Mouse (Mus musculus) limb, embryonic 12.5 days (tissue): ENCODE measurements around the gene Lsr. TPM values are rescaled to one million over a fixed set of nuclear protein-coding genes. Genes with fewer than 3 reads are reported as not detected.
A peak's percentile ranks its signal among the peaks of the same experiment; 100 is the strongest.

Experiments used
- ATAC-seq: fragments of 200-750 bp; cut with Nextera tagmentation; 2 replicates; pipeline ENCODE4 v1.8.0; 2017; ENCODE audit warnings: low read depth, moderate TSS enrichment; ENCODE audit not compliant: insufficient number of reproducible peaks, insufficient read depth, low FRiP score, low TSS enrichment
- H3K27ac ChIP-seq: fragments of 300-500 bp; sonication (generic); 2 replicates; pipeline ENCODE4 v1.5.1; 2016; ENCODE audit warnings: mild to moderate bottlenecking, moderate library complexity
- H3K27me3 ChIP-seq: fragments of 300-500 bp; sonication (generic); 2 replicates; pipeline ENCODE4 v1.6.1; 2016; ENCODE audit warnings: mild to moderate bottlenecking, moderate library complexity
- H3K36me3 ChIP-seq: fragments of 300-500 bp; sonication (generic); 2 replicates; pipeline ENCODE4 v1.6.1; 2016; ENCODE audit warnings: mild to moderate bottlenecking, moderate library complexity
- H3K4me1 ChIP-seq: fragments of 300-500 bp; sonication (generic); replicated peaks from 2 replicates; pipeline ENCODE4 v1.6.1; 2016
- H3K4me2 ChIP-seq: fragments of 300-500 bp; sonication (generic); 2 replicates; pipeline ENCODE4 v1.6.1; 2016; ENCODE audit warnings: mild to moderate bottlenecking, moderate library complexity
- H3K4me3 ChIP-seq: fragments of 300-500 bp; sonication (generic); replicated peaks from 2 replicates; pipeline ENCODE4 v1.5.1; 2016; ENCODE audit warnings: mild to moderate bottlenecking
- H3K9ac ChIP-seq: fragments of 300-500 bp; sonication (generic); replicated peaks from 2 replicates; pipeline ENCODE4 v1.6.1; 2016; ENCODE audit warnings: mild to moderate bottlenecking, moderate library complexity
- H3K9me3 ChIP-seq: fragments of 300-500 bp; sonication (generic); 2 replicates; pipeline ENCODE4 v1.6.1; 2016; ENCODE audit warnings: mild to moderate bottlenecking, moderate library complexity
- WGBS: fragments of 180-500 bp; shearing (Covaris S2); methylation state at CpG from one replicate; pipeline ENCODE4 v1.1.7; 2016; 5-methylcytosine and 5-hydroxymethylcytosine counted together
- polyA plus RNA-seq: library from polyadenylated mRNA; unstranded; fragments of >200 nt; fragmentation: Nextera tagmentation; extraction: Ambion mirVana; gene quantifications from 2 replicates; pipeline ENCODE4 v1.2.1, GENCODE M21; 2016

The Lsr gene
- polyA plus RNA-seq, 1 experiment from 2014 or later, result 32.6 TPM

DNA sequence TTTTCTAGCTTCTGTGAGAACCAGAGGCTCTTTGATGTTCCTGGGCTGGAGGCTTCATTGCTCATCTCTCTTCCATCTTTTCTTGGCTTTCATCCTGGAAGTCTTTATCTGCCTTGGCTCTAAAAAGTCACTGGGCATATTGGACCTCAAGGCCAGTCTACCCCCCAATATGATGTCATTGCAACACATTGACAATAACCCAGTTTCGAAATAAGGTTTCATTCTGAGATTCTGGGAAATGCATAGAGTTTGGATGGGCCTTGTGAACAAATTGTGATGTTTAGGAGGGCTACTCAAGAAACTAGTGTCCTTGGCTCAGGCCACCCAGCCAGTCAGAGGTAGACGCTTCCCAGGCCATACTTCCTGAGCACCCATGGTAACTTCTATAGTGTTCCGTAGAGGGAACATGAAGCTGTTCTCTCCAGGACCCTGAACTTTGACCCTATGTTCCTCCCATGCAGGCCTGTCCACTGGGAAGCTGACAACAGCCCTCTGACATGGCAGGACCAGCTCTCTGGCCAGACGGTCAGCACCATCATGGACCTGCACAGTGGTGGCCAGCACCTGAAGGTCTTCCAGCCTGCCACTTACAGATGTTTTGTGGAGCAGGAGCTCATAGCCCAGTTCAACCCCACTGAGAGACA, 15.4 kb upstream of the Lsr start:
- Histone ChIP-seq H3K4me2 (no peak overlapping the region), H3K9ac (no peak overlapping the region), H3K4me3 (no peak overlapping the region), H3K27ac (no peak overlapping the region), H3K4me1 (no peaks in the 10 kb centered on the region), H3K9me3 (no peaks in the 10 kb centered on the region), H3K27me3 (no peaks in the 10 kb centered on the region), H3K36me3 (no peaks in the 10 kb centered on the region)
- ATAC-seq, result no peak
- WGBS, result 84% methylated on average over 4 of the region's 4 CpGs

DNA sequence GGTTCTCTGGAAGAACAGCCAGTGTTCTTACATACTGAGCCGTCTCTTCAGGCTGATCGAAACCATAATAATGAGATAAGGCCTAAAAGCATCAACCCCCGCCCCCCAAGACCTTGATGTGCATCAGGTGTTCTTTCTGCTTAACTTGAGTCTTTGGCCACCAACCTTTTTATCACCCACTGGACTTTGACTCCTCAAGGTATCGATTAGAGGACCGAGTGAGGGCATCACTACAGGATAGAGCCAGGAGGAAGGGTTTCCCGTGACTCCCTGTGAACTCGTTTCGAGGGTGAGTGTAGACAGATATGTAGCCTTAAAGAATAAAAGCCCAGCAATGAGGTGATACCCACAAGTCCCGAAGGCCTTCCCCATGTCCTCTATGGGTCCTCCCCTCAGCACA, 12.1 kb upstream of the Lsr start:
- no peaks in the 10 kb centered on the region for H3K36me3 ChIP-seq
- no peaks in the 10 kb centered on the region for H3K9me3 ChIP-seq
- H3K4me2 ChIP-seq, result no peak overlapping the region
- H3K27ac ChIP-seq, result no peak overlapping the region
- H3K27me3 ChIP-seq, result no peaks in the 10 kb centered on the region
- H3K9ac ChIP-seq, result no peak overlapping the region
- WGBS, result 89% methylated on average over 9 of the region's 9 CpGs
- H3K4me3 ChIP-seq, result no peak overlapping the region
- ATAC-seq, result no peak
- no peaks in the 10 kb centered on the region for H3K4me1 ChIP-seq

GRCm38 (mm10) chr7:30981703-30982102, 8.4 kb upstream of the Lsr start:
- H3K9me3 ChIP-seq, result peaks cover 3% of the 10 kb centered on the region; the same call in 1 of the 2 replicates
- ATAC-seq, result no peak
- WGBS, result 88% methylated on average over 4 of the region's 4 CpGs
- H3K4me1 ChIP-seq, result no peaks in the 10 kb centered on the region
- H3K4me2 ChIP-seq, result no peak overlapping the region
- H3K36me3 ChIP-seq, result no peaks in the 10 kb centered on the region
- H3K27ac ChIP-seq, result no peak overlapping the region
- no peak overlapping the region for H3K4me3 ChIP-seq
- H3K27me3 ChIP-seq, result no peaks in the 10 kb centered on the region
- no peak overlapping the region for H3K9ac ChIP-seq

GRCm38 (mm10) chr7:30973501-30974289, 431 bp upstream of the Lsr start, which contains the start of gene Fam187b:
Gene Fam187b (plus strand): TSS chr7:30973790.
- peaks cover 24% of the 10 kb centered on the region for H3K27me3 ChIP-seq
- H3K9ac ChIP-seq, result peak within 1 kb of the TSS; percentile 60
- no peak within 1 kb of the TSS for H3K27ac ChIP-seq
- H3K4me2 ChIP-seq, result peak within 1 kb of the TSS; percentile 67
- peaks cover 2% of the 10 kb centered on the region; the same call in 1 of the 2 replicates for H3K9me3 ChIP-seq
- peak; percentile 81 for ATAC-seq
- WGBS, result under 1% methylated on average over 37 of the region's 37 CpGs
- H3K4me3 ChIP-seq, result peak within 1 kb of the TSS; percentile 51
- peaks cover 4% of the 10 kb centered on the region; the same call in 1 of the 2 replicates for H3K36me3 ChIP-seq
- H3K4me1 ChIP-seq, result peaks cover 6% of the 10 kb centered on the region; the same call in 1 of the 2 replicates

DNA sequence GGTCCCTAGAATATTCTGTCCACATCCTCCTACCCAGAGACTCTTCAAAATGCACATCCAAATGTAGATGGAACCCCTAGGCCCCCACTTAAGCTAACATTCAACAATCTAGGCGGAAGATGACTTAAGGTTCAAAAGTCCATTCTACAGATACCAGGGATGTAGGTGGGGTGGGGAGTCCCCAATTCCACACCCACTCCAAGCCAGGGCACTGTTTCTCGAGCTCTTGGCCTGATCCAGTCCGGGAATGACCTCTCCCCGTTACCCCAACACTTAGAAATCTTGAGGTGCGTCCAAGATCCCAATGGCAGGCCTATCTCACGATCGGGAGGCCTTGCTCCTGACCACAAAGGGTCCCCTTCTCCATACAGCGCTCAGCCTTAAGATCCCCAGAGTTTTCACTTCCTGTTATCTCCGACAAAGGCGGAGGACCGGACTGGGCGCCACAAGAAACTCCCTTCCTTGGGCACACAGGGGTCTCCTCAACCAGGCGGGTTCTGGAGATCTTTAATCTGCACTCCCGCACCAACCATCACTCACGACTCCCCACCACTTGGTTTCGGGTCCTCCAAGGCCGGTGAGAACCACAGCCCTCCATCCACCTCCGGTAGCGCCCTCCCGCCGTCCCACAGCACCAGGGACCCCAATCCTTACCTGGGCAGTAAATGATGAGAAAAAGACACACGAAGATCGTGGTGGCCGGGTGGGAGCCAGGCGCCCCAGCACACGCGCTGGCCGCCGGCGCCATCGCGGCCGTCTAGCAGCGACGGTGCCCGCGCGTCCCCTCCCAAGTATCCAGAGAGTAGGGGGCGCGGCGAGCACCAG, 626 bp downstream of the Lsr start:
- Histone ChIP-seq H3K36me3 (peaks cover 6% of the 10 kb centered on the region; the same call in 1 of the 2 replicates), H3K27ac (no peak overlapping the region), H3K4me2 (peak overlapping the region; percentile 67), H3K4me3 (peak overlapping the region; percentile 51), H3K9ac (peak overlapping the region; percentile 60), H3K4me1 (peaks cover 6% of the 10 kb centered on the region; the same call in 1 of the 2 replicates), H3K9me3 (no peaks in the 10 kb centered on the region), H3K27me3 (peaks cover 24% of the 10 kb centered on the region)
- ATAC-seq, result no peak
- 4% methylated on average over 41 of the region's 41 CpGs for WGBS

DNA sequence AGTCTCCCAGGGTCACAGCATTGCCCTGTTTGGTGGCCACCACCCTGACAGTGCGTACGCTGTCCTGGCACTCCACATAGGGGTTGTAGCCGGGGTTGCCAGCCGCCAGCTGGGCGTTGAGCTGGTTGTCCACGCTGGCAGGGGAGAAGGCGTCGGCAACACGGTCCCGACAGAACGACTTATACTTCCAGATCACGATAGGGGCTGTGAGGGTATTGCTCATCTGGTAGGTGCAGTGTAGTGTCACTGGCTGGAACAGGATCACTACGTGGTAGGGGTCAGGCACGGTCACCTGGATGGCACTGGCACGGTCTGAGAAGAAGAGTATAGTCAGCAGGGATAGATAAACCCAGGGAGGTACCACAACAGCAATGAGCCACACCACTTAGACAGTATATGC, 1.4 kb downstream of the Lsr start:
- ATAC-seq, result no peak
- no peak overlapping the region; the same call in 1 of the 2 replicates for H3K9ac ChIP-seq
- 87% methylated on average over 15 of the region's 15 CpGs for WGBS
- H3K4me3 ChIP-seq, result peak overlapping the region; percentile 51
- peaks cover 6% of the 10 kb centered on the region; the same call in 1 of the 2 replicates for H3K36me3 ChIP-seq
- H3K4me1 ChIP-seq, result peaks cover 6% of the 10 kb centered on the region; the same call in 1 of the 2 replicates
- H3K27me3 ChIP-seq, result peaks cover 24% of the 10 kb centered on the region
- no peak overlapping the region for H3K27ac ChIP-seq
- H3K4me2 ChIP-seq, result peak overlapping the region; percentile 67
- no peaks in the 10 kb centered on the region for H3K9me3 ChIP-seq

DNA sequence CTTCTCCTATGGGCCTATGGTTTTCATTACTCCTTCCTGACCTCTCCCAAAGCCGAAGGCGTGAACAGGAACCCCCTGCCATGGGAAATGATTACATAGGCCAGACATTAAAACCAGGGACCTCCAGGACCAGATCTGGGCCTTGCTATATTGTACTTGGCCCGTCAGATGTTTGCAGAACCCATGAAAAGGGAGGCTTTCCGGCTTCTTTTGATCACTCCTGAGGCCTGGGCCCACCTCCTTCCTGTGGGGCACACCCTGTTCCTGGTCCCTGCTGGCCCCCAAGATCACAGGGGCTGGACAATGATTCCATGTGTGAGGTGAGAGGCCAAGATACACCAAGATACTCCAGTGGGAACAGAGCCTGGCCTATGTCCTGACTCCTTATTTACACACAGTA, 4.1 kb downstream of the Lsr start:
- peaks cover 24% of the 10 kb centered on the region for H3K27me3 ChIP-seq
- peaks cover 6% of the 10 kb centered on the region; the same call in 1 of the 2 replicates for H3K4me1 ChIP-seq
- ATAC-seq, result no peak
- H3K4me2 ChIP-seq, result no peak overlapping the region
- no peak overlapping the region for H3K9ac ChIP-seq
- no peaks in the 10 kb centered on the region for H3K9me3 ChIP-seq
- H3K36me3 ChIP-seq, result peaks cover 6% of the 10 kb centered on the region; the same call in 1 of the 2 replicates
- H3K4me3 ChIP-seq, result no peak overlapping the region
- H3K27ac ChIP-seq, result no peak overlapping the region
- WGBS, result 70% methylated on average over 4 of the region's 4 CpGs

DNA sequence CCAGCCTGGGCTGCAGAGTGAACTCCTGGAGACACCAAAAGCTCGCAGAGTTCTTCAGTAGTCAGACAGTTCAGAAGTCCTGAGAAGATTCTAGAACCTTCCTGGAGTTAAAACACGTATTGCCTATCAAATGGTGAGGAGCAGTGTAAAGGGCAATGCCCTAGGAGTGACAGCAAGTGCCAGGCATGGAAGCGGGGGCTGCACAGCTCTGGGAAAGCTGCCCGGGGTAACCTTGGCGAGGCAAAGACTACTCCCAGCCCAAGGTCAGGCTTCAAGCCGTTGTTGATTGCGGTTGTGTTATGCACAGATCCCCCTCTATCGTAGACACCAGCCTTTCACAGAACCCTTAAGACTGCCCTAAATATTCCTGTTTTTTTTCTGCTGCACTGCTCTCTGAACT, 4.7 kb downstream of the Lsr start:
- ATAC-seq, result no peak
- Histone ChIP-seq H3K4me1 (peaks cover 4% of the 10 kb centered on the region; the same call in 1 of the 2 replicates), H3K4me2 (no peak overlapping the region), H3K9me3 (no peaks in the 10 kb centered on the region), H3K9ac (no peak overlapping the region), H3K4me3 (no peak overlapping the region), H3K36me3 (peaks cover 6% of the 10 kb centered on the region; the same call in 1 of the 2 replicates), H3K27me3 (peaks cover 22% of the 10 kb centered on the region), H3K27ac (no peak overlapping the region)
- 93% methylated on average over 8 of the region's 8 CpGs for WGBS

DNA sequence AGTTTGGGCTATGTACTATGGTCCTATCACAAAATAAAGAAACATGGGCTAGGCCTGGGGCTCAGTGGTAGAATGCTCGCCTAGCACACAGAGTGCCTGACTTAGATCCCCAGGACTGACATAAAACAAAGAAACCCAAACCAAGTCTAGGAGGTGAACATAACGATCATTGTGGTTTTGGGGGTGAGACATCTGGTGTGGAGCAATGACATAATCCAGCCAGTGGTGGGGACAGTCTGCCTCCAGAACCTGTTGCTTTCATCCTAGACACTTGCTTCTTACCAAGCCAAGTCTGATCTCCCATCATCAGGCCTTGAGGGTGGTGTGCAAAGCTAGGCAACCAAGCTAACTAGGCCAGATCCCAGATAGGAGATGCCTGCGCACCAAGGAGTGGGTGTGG, 6.6 kb downstream of the Lsr start:
- Histone ChIP-seq H3K27ac (no peak overlapping the region), H3K36me3 (peaks cover 6% of the 10 kb centered on the region; the same call in 1 of the 2 replicates), H3K9ac (no peak overlapping the region), H3K4me3 (no peak overlapping the region), H3K27me3 (peaks cover 3% of the 10 kb centered on the region; the same call in 1 of the 2 replicates), H3K9me3 (no peaks in the 10 kb centered on the region), H3K4me2 (no peak overlapping the region), H3K4me1 (no peaks in the 10 kb centered on the region)
- 63% methylated on average over 3 of the region's 3 CpGs for WGBS
- no peak for ATAC-seq

- no peaks in the 10 kb centered on the region for H3K9me3 ChIP-seq
- WGBS, result 88% methylated on average over 14 of the region's 14 CpGs
- H3K4me1 ChIP-seq, result no peaks in the 10 kb centered on the region
- no peak overlapping the region for H3K4me2 ChIP-seq
- H3K27ac ChIP-seq, result no peak overlapping the region
- no peak overlapping the region for H3K4me3 ChIP-seq
- H3K27me3 ChIP-seq, result no peaks in the 10 kb centered on the region
- ATAC-seq, result no peak
- H3K9ac ChIP-seq, result no peak overlapping the region
- peaks cover 9% of the 10 kb centered on the region; the same call in 1 of the 2 replicates for H3K36me3 ChIP-seq
Observed at GRCm38 (mm10) chr7:30965677-30966076, 7.6 kb downstream of the Lsr start.

DNA sequence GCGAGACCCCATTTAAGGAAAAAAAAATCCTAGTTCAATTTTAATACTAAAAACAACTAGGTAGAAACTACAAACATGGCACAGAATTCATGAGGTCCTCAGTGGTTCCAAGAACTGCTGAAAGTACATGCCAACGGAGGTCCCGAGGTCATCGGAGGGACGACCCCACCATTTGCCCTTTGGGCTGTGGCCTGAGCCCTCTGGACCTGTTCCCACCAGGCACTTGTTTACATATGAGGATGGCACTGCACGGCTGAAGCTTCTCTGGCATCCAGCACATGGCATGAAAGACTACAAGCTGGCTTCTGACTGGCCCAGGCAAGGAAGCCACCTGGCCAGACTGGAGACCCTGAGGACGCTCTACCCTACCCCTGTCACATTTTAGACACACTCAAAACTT, 8.9 kb downstream of the Lsr start:
- WGBS, result 88% methylated on average over 7 of the region's 7 CpGs
- no peak overlapping the region for H3K9ac ChIP-seq
- no peak overlapping the region for H3K4me3 ChIP-seq
- H3K4me2 ChIP-seq, result no peak overlapping the region
- no peak overlapping the region for H3K27ac ChIP-seq
- H3K36me3 ChIP-seq, result peaks cover 12% of the 10 kb centered on the region; the same call in 1 of the 2 replicates
- no peaks in the 10 kb centered on the region for H3K27me3 ChIP-seq
- ATAC-seq, result no peak
- H3K9me3 ChIP-seq, result no peaks in the 10 kb centered on the region
- H3K4me1 ChIP-seq, result no peaks in the 10 kb centered on the region
